Mouse (Mus musculus): ENCODE data around the gene Strada. TPM values are rescaled to one million over a fixed set of nuclear protein-coding genes. Genes with fewer than 3 reads are reported as not detected.

The Strada gene
- total and polyA plus RNA-seq, 2 experiments from 2014 or later, result 12.6 to 18.7 TPM

DNA sequence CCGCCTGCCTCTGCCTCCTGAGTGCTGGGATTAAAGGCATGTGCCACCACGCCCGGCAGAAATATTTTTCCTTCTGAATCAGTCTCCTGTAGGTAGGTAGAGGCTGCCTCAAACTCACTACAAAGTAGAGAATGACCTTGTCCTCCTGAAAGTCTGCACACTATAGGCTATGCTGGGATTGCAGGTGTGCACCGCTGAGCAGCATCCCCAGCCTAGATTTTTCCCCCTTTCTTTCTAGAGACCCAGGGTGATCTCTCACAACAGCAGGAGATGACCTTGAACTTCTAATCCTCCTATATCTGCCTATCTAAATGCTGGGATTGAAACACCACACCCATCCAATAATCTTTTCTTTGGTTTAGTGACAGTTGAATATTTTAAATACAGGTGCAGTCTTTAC lies 14.6 kb downstream of the Strada start:
- no peak overlapping the region for H3K4me2 ChIP-seq (ENCODE audit: low read depth, low read length)
- H3K9ac ChIP-seq (replicated peaks; ENCODE audit: low read depth, low read length), result no peak overlapping the region
- H3K4me1 ChIP-seq (ENCODE audit: control insufficient read depth, insufficient read depth), result peaks cover under 1% of the 10 kb centered on the region; the same call in 1 of the 2 replicates
- no peaks in the 10 kb centered on the region for H3K9me3 ChIP-seq (replicated peaks; ENCODE audit: control insufficient read depth, low read length)
- peaks cover 12% of the 10 kb centered on the region for H3K36me3 ChIP-seq (replicated peaks; ENCODE audit: control insufficient read depth, insufficient read depth, low read length)
- WGBS, result 90% methylated on average over 4 of the region's 4 CpGs
- no peak overlapping the region for H3K27ac ChIP-seq (ENCODE audit: low read depth)
- H3K27me3 ChIP-seq (ENCODE audit: control insufficient read depth, insufficient read depth, low read length), result no peaks in the 10 kb centered on the region
- no peak for TF ChIP-seq EP300 (IDR thresholded peaks at IDR 0.05; ENCODE audit: low read depth)
- no peak for TF ChIP-seq CTCF (IDR thresholded peaks at IDR 0.05; ENCODE audit: low read depth)
- DNase-seq (ENCODE audit: low spot score), result no peak
- no peak overlapping the region for H3K4me3 ChIP-seq (ENCODE audit: low read depth, low read length)
- ATAC-seq (ENCODE audit: insufficient read depth, low read depth), result no peak

DNA sequence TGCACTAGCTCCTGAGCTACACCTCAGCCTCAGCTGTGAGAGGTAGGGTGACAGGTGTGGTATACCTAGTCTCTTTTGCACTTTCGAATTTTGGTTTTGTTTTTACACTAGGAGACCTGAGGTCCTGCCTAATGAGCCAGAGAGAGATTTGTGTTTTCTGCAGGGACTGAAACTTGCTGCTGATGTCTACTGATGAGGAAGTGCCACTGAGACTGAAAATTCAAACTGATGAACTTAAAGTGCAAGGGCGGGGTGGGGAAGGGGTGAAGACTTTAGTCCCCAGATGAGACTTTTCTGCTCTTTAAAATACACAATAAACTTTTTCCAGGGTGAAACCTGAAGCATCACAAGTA lies 21.5 kb downstream of the Strada start:
- Histone ChIP-seq H3K4me3 (ENCODE audit: low read depth, low read length) (no peak overlapping the region), H3K4me2 (ENCODE audit: low read depth, low read length) (no peak overlapping the region), H3K9me3 (replicated peaks; ENCODE audit: control insufficient read depth, low read length) (no peaks in the 10 kb centered on the region), H3K27ac (ENCODE audit: low read depth) (no peak overlapping the region), H3K36me3 (replicated peaks; ENCODE audit: control insufficient read depth, insufficient read depth, low read length) (0 out of 2 replicates have a peak, but pooled peaks cover 5% of the 10 kb centered on the region), H3K4me1 (ENCODE audit: control insufficient read depth, insufficient read depth) (no peaks in the 10 kb centered on the region), H3K27me3 (ENCODE audit: control insufficient read depth, insufficient read depth, low read length) (no peaks in the 10 kb centered on the region), H3K9ac (replicated peaks; ENCODE audit: low read depth, low read length) (no peak overlapping the region)
- ATAC-seq (ENCODE audit: insufficient read depth, low read depth), result no peak
- DNase-seq (ENCODE audit: low spot score), result no peak
- 90% methylated on average over 2 of the region's 2 CpGs for WGBS
- TF ChIP-seq CTCF (IDR thresholded peaks at IDR 0.05; ENCODE audit: low read depth), result no peak
- TF ChIP-seq EP300 (IDR thresholded peaks at IDR 0.05; ENCODE audit: low read depth), result no peak

DNA sequence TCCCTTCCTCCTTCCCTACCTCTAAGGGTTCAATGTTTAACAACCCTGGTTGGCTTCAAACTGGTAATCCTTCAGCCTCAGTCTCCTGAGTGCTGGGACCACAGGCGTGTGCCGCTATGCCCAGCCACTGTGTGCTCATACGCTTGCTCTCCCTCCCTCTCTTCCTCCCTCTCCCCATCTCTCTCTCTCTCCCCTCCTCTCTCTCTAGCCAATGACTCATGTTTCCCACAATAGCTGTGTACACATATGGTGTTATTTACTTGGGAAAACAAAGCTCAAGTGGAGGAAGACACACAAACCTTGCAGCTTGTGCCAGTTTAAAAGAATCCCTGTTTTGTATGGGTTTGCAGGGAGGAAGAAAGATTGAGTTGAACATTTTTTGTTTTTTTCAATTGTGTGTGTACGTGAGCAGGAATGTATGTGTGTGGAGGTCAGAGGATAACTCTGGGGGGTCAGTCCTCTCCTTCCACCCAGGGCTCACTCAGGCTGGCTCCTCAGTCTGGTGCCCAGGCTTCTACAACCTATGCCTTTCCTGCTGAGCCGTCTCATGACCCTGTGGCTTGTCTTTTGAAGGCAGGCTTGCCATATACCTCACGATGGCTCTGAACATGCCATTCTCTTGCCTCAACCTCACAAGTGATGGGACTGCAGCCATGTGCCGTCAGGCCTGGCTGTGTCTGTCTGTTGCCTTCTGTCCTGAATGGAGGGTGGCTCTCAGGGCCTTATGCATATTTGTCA lies 22.1 kb downstream of the Strada start:
- H3K27me3 ChIP-seq (ENCODE audit: control insufficient read depth, insufficient read depth, low read length), result no peaks in the 10 kb centered on the region
- no peaks in the 10 kb centered on the region for H3K9me3 ChIP-seq (replicated peaks; ENCODE audit: control insufficient read depth, low read length)
- H3K9ac ChIP-seq (replicated peaks; ENCODE audit: low read depth, low read length), result no peak overlapping the region
- H3K27ac ChIP-seq (ENCODE audit: low read depth), result no peak overlapping the region
- no peak for DNase-seq (ENCODE audit: low spot score)
- no peak overlapping the region for H3K4me2 ChIP-seq (ENCODE audit: low read depth, low read length)
- no peak; the same call in 1 of the 2 replicates for ATAC-seq (ENCODE audit: insufficient read depth, low read depth)
- TF ChIP-seq EP300 (IDR thresholded peaks at IDR 0.05; ENCODE audit: low read depth), result no peak
- no peak for TF ChIP-seq CTCF (IDR thresholded peaks at IDR 0.05; ENCODE audit: low read depth)
- WGBS, result 60% methylated on average over 7 of the region's 7 CpGs
- H3K4me3 ChIP-seq (ENCODE audit: low read depth, low read length), result no peak overlapping the region
- no peaks in the 10 kb centered on the region for H3K4me1 ChIP-seq (ENCODE audit: control insufficient read depth, insufficient read depth)
- H3K36me3 ChIP-seq (replicated peaks; ENCODE audit: control insufficient read depth, insufficient read depth, low read length), result no peaks in the 10 kb centered on the region

DNA sequence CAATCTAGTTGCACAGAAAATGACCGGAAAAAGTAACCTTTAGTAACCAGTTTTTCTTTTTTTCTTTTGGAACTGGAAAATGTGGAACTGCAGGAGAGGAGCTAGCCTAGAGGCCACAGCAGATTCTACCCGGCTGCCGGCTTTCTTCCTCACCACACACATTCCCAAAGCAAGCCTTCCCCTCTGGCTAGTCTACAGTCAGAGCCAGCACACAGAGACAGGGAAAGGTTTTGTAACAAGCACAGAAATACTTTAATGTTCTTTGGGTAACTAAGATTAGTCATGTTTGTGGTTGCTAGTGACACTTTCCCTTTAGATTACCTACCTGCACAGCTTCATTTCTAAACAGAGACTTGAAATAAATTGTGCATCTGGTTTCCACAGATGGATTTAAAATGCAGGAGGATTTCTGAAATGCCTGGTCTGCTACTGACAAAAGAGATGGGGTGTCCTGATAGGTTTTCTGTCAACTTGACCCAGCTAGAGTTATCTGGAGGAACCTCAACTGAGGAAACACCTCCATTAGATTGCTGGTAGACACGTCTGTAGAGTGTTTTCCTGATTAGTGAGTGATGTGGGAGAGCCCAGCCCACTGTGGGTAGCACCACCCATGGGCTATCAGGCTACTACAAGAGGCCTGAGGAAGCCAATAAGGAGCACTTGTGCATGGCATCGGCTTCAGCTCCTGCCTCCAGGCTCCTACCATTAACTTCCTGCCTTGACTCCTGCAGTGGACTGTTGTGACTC lies 23.8 kb downstream of the Strada start:
- Histone ChIP-seq H3K4me1 (ENCODE audit: control insufficient read depth, insufficient read depth) (no peaks in the 10 kb centered on the region), H3K27ac (ENCODE audit: low read depth) (no peak overlapping the region), H3K27me3 (ENCODE audit: control insufficient read depth, insufficient read depth, low read length) (no peaks in the 10 kb centered on the region), H3K9ac (replicated peaks; ENCODE audit: low read depth, low read length) (no peak overlapping the region), H3K36me3 (replicated peaks; ENCODE audit: control insufficient read depth, insufficient read depth, low read length) (no peaks in the 10 kb centered on the region), H3K4me3 (ENCODE audit: low read depth, low read length) (no peak overlapping the region), H3K9me3 (replicated peaks; ENCODE audit: control insufficient read depth, low read length) (no peaks in the 10 kb centered on the region), H3K4me2 (ENCODE audit: low read depth, low read length) (no peak overlapping the region)
- no peak for TF ChIP-seq EP300 (IDR thresholded peaks at IDR 0.05; ENCODE audit: low read depth)
- TF ChIP-seq CTCF (IDR thresholded peaks at IDR 0.05; ENCODE audit: low read depth), result no peak
- no peak for DNase-seq (ENCODE audit: low spot score)
- ATAC-seq (ENCODE audit: insufficient read depth, low read depth), result no peak
- 60% methylated on average over 5 of the region's 5 CpGs for WGBS

DNA sequence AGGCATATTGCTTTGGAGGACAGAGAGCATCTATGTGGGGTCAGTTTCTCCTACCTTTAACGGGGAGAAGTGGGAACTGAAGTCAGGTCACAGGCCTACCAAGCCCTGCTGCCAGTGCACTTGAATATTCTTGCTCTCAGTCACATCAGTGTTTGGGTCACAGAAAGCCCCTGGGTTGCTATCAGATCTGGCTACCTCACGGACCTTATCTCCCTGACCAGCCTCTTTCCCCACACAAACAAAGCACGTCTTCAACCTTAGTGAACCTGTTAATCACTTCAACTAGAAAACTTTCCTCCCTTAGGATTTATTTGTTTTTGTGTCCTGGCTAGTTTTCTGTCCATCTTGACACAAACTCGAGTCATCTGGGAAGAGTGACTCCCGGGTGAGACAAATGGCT lies 25.6 kb downstream of the Strada start:
- no peak overlapping the region for H3K4me2 ChIP-seq (ENCODE audit: low read depth, low read length)
- DNase-seq (ENCODE audit: low spot score) (no peak), ATAC-seq (ENCODE audit: insufficient read depth, low read depth) (no peak)
- no peaks in the 10 kb centered on the region for H3K9me3 ChIP-seq (replicated peaks; ENCODE audit: control insufficient read depth, low read length)
- WGBS, result 59% methylated on average over 5 of the region's 5 CpGs
- TF ChIP-seq CTCF (IDR thresholded peaks at IDR 0.05; ENCODE audit: low read depth), result no peak
- TF ChIP-seq EP300 (IDR thresholded peaks at IDR 0.05; ENCODE audit: low read depth), result no peak
- H3K27me3 ChIP-seq (ENCODE audit: control insufficient read depth, insufficient read depth, low read length), result no peaks in the 10 kb centered on the region
- H3K4me3 ChIP-seq (ENCODE audit: low read depth, low read length), result no peak overlapping the region
- H3K4me1 ChIP-seq (ENCODE audit: control insufficient read depth, insufficient read depth), result no peaks in the 10 kb centered on the region
- H3K9ac ChIP-seq (replicated peaks; ENCODE audit: low read depth, low read length), result no peak overlapping the region
- no peaks in the 10 kb centered on the region for H3K36me3 ChIP-seq (replicated peaks; ENCODE audit: control insufficient read depth, insufficient read depth, low read length)
- no peak overlapping the region for H3K27ac ChIP-seq (ENCODE audit: low read depth)
